Mouse (Mus musculus) retina, adult 2 months (tissue): ENCODE measurements around the gene Sox13.
"Not testable (repeated sequence)": the region's sequence is repeated elsewhere in the genome, so short reads cannot be mapped to it uniquely, and the experiment has no call there.

ENCODE experiments used
- DNase-seq: peaks from one replicate; pipeline ENCODE4 v3.0.0-alpha.2; 2012; ENCODE audit warnings: low read depth, low spot score

Gene Sox13

DNA sequence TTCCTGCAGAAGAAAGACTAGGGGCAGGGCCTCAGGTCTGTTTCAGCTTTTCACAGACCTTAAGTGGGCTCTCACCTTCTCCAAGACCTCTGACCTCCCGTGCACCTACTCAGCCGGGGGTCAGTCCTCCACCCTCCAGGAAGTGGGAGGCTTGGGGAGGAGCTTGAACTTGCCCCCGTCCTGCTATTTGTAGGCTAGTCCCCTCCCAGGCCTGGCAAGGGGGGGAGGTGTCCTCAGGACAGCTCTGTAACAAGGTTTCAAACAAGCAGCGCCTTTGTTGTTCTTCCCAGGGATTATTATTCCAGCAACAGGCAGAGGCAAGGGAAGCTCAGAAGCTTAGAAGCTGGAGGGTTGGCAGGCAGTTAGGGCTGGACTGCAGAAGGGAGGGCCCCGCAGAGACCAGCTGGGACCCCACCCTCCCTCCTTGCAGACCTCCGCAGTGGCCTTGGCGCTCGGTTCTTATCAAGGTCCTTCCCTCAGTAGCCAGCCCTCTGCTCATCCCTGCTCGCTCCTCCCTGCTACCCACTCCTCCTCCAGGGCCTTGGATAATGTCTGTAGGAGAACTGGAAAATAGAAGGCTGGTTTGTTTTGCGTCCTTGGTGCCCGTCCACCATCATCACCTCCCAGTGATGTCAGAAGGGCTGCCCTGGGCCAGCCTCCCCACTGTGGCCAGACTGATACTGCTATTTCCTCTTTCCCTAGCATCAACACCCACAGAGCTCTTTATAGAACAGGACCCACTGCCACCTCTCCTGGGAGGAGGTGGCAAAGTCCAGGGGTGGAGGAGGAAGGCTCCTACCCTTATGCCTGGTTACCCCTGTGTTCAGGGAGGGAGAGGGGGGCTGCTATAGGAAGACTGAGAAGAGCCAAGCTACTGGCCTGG, 56.3 kb downstream of the Sox13 start:
- DNase-seq: no peak

DNA sequence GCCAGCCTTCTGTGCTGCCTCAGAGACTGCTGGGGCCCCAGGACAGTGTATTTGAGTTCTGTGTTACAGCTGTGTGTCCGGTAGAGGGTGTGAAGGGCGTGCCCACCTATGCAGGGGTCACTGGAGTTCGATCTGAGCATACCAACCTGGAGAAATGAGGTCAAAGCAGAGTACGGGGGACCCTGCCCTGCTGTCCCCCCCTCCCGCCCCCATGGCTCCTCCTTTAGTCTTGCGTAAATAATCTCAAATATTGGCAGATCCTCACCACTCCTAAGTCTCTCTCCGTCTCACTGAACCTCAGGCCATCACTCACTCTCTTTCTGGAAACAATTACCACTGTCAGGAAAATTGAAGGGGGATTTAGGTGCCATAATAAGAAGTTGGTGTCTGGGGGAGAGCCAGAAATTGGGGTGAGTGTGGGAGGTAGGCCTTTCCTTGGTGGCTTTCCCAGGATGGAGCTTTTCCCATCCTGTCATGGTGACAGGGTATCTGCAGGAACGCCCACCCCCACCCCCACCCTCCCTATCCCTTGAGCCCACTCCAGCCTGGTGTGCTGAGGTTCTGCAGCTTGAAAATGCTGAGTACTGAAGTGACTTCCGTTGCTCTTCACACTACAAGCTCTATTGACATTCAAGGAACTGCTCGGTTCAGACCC, 57.1 kb downstream of the Sox13 start:
- no peak for DNase-seq

- no peak for DNase-seq
Observed at GRCm38 (mm10) chr1:133364890-133365289, 59.3 kb downstream of the Sox13 start.

DNA sequence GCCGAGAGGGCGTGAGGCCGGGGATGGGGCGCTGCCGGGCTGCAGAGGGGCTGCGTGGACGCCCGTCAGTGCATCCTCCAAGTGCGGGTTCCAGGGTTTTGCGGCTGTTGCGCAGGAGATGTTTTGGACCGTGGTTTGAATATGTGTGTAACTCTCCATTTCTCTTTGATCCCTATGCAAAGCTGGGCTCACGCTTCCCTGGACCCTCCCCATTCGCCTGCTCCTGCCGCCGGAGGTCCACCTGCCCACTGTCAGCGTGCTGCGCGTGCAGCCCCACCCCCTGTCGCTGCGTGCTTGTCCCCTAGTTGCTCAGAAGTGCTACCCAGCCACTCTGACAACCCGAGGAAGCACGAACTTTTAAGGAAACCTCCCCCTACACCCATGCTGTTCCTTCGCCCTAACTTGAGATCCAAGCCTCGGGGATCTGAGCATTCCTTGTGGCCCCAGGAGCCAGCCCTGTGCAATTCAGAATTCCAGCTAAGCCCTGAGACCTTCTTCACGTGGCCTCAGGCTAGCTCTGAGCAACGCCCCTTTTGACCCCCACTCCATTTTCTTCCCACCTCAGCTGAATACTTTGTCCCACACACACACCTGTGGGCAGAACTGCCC, 60.1 kb downstream of the Sox13 start:
- DNase-seq: no peak

DNA sequence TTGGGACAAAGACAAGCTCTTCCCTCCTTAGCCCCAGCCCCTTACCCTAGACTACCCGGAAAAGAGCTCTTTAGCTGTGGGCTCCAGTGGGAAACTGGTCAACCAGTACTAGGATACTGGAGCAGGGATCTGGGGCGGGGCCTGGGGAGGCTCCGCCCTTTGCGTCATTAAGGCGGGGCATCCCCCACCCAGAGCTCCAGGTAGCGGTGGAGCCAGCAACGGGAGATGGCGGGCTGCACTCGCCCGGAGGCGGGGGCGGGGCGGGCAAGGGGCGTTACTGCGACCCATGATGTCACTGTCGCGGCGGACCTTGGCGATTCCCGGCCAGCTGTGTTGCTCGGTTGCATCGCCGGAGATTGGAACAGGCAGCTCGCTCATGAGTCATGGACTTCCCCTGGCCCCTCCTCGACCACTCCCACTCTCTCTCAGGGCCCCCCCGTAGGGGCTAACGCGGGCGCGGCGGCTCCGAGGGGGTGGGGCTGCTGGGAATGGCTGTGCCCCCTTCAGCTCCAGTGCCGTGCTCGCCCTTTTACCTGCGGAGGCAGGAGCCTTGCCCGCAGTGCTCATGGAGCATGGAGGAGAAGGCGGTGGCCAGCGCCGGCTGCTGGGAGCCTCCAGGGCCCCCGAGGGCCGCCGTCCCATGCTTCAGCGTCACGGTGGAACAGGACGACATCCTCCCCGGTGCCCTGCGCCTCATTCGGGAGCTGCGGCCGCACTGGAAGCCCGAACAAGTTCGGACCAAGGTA, 60.7 kb downstream of the Sox13 start, which contains the start of gene Etnk2:
Gene Etnk2 (plus strand): TSS at position 297 of the 746 bp plus-strand sequence.
- DNase-seq: no peak

- DNase-seq: no peak
Observed at GRCm38 (mm10) chr1:133362103-133362502, 62.1 kb downstream of the Sox13 start.

- DNase-seq: no peak
Observed at GRCm38 (mm10) chr1:133361006-133361405, 63.2 kb downstream of the Sox13 start.

DNA sequence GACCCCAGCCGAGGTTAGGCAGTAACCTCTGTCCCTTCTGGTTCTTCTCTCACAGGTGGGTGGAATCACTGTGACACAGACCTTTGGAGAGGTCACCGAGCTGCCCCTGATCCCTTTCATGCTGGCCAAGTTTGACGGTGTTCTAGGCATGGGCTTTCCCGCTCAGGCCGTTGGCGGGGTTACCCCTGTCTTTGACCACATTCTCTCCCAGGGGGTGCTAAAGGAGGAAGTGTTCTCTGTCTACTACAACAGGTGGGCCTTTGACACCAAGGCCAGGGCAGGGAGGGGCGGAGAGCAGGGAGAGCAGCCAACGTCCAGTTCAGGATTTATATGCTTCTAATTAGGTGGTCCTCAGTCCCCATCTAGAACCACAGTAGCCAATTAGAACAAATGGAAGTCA, 67.8 kb downstream of the Sox13 start:
- no peak for DNase-seq

DNA sequence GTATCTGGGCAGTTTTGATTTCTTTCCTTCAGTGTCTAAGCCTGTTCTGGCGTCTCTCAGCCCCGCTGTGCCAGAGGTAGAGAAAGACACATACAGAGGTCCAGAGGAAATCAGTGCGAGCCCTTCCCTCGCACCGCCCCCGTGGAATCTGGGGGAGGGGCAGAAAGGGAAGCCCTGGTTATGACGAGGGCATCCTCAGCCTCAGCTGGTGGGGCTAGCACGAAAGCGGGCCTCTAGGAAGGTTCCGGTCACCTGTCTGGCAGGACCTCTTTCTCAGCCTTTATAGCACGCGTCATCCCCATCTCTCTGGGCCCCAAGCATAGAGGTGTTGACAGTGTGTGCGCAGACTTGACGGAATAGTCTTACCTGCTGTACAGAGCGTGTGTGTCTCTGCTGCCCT, 68.3 kb downstream of the Sox13 start:
- no peak for DNase-seq

- no peak for DNase-seq
Observed at GRCm38 (mm10) chr1:133355469-133355868, 68.7 kb downstream of the Sox13 start.

DNA sequence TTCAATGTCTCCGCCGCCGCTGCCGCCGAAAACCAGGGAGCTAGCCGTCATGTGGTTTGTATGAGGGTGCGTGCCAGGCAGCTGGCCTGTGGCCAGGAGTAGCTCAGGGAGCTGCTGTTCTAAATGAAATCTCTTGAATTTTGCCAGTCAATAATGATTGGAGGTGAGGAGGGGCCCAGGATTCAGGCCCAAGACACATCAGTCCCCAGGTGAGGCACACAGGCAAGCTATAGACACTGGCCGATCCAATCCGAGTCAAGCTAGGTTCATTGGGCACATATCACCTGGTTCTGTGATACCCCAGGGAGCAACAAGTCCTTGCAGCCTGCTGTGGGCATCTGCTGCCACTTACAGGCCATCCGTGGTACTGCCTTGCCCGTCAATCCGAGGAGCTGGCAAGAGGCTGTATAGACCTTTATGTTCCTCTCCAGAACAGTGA, 70.8 kb downstream of the Sox13 start:
- DNase-seq: no peak

DNA sequence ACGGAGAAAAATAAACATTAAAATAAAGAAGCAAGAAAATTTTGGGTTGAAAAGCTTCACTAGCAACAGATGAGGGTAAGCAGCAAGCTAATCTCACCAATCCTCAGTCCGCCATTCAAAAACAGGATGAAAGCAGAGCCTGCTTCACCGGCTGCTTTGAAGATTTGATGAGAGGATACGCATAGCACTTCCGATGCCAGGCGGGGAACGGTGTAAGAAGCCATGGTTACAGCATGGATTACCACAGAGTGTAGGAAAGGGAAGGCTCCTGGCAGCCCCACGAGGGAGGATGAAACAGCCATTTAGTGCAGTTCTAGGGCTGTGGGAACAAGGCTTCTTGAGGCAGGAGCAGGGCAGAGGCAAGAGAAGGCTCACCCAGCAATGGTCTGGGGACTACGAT, 72.4 kb downstream of the Sox13 start:
- no peak for DNase-seq

GRCm38 (mm10) chr1:133350210-133350609, 74.0 kb downstream of the Sox13 start, which contains the start of gene Ren1:
Ren1 (plus strand) TSS chr1:133350510.
- no peak for DNase-seq

DNA sequence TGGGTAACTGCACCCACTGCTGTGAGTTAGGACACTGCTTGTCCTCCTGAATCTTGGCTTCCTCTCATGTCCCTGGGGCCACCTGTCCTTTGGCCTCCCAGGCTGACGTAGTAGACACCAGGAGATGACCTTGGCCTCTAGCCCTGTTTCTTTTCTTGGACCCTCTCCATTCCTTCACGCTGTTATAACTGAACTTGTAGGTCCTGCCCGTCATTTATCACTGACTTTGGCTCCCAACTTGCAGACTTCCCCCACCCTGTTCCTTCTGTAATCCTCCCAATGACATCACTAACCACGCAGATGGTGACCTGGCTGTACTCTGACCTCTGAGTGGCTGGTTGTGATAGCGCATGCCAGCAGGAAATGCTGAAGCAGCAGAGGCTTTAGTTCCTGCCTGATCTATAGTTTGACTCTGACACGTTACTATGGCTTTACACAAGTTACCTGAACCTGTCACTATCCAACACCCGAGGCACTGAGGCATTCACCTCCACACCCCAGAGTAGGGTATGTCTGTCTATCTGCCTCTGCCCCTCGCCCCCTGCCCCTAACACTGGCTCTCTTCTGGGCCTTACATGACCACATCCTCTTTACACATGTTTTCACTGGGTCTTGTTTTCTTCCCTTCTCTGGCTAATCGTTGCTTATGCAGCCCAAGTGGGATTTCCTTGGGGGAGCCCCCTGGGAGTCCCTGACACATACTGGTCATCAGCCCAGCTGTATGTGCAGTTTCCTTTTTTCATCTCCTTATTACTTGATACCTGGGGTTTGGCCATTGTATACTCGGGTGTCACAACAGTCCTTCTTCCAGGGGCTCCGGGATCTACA, 76.3 kb downstream of the Sox13 start:
- no peak for DNase-seq

DNA sequence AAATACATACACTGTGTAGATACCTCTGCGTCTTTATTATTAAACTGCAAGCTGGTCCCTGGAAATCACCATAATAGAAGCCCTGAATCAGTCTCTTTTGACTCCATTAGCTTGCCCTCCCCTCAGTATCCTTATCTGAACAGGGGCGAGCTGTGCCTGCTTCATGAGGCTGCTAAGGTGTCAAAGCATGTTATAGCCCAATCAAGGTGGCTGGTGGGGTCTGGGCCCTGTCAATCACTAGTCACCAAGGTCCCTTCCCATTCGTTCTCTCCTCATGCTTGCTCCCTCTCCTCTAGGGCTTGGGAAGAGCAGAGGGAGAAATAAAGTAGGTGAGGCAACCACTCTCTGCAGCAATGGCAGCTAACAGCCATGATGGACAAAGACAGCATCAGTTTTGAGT, 77.0 kb downstream of the Sox13 start:
- DNase-seq: no peak

DNA sequence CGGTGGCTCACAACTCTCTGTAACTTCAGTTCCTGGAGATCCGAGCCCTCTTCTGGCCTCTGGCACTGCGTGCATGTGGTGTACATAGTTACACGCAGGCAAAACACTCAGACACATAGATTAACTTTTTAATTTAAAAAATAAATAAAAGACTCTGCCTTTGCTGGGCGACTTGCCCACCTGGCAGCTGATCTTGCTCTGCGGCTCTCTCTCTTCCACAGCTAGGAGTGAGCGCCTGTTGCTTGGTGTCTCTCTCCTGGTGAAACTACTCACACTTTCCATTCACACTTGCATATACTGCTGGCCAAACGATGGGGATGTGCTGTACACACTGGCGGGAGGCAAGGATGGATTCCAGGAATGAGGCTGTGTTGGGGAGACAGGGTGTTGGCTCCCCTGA, 77.6 kb downstream of the Sox13 start:
- DNase-seq: no peak

GRCm38 (mm10) chr1:133344357-133344756, 79.8 kb downstream of the Sox13 start:
- no peak for DNase-seq

- not testable (repeated sequence) for DNase-seq
Observed at GRCm38 (mm10) chr1:133340403-133340802, 83.8 kb downstream of the Sox13 start.

DNA sequence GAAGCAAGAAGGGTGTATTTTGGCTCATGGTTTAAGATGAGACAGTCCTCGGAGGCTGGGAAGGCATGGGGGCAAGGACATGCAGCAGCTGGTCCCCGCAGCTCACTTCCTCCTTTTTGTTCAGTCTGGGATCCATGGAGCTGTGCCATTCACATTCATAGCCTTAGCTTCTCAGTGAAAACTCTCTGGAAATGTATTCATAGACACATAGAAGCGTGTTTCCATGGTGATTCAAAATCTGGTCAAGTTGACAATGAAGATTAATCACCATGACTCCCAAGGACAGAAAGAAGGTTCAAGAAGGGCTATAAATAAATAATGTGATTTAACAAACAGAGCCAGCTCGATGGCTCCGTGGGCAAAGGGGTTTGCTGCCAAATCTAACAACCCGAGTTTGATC, 90.2 kb downstream of the Sox13 start:
- no peak for DNase-seq

- no peak for DNase-seq
Observed at GRCm38 (mm10) chr1:133332656-133333430, 91.3 kb downstream of the Sox13 start.
